Mouse (Mus musculus) inflammation-experienced regulatory T-cells, adult 6 months (primary cell): ENCODE measurements around the gene Ptrh2. TPM values are rescaled to one million over a fixed set of nuclear protein-coding genes. Genes with fewer than 3 reads are reported as not detected.
"Not testable (repeated sequence)": the region's sequence is repeated elsewhere in the genome, so short reads cannot be mapped to it uniquely, and the experiment has no call there.

Experiments used
- ATAC-seq: one replicate; pipeline ENCODE4 v1.8.0; 2017
- polyA plus RNA-seq, 3 experiments: library from polyadenylated mRNA; unstranded; fragments of 100-300 nt; shearing (Covaris generic); gene quantifications; one replicate each; pipeline ENCODE4 v1.2.1; 2017

The Ptrh2 gene
- polyA plus RNA-seq, 3 experiments from 2014 or later: 9.4 to 10.7 (median 10.0) TPM

DNA sequence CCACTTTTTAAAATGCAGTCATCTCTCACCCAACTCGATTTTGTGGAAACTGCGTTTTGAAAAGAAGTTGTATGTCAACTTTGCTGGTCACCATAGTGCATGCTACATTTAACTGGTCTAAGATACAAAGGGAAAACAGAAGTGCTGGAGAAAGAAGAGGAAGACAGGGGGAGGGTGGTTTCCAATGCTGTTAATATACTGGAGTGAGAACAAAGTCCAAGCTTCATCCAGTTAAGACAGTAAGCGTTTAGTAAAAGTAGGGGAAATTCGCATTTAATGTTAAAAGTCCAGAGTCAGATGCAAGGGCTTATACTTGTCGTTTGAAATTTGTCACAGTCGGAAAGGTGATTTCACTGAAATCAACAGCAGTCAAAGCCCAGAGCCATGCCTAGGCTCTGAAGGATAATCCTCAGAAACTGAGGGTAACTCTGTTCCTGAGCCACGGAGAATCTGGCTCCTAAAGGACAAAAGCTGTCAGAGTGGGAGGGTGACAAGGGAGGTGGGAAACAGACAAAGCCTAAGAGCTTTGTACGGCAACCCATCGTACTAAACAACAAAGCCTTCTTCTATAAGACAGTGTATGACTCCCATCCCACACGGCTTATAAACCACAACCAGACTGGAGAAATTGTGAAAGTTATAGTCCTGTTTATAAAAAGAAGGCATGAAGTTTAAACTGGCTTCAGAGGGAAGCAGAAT lies 50.6 kb downstream of the Ptrh2 start:
- no peak for ATAC-seq

DNA sequence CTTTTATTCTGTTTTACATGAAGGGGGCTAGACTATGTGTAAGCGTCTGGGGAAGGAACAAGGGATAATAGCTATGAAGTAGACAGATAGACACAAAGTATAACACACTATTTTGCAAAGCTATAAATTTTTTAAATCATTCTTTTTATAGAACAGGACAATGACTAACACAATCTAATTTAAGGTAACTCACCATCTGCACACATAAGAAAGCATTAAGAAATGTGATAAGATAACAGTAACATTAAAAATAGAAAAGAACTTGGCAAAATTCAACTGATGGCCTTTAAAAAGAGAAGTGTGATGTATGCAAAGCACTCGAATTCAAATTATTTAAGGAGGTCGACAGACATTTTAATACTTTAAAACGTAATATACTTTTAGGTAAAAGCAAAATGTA lies 51.2 kb downstream of the Ptrh2 start:
- no peak for ATAC-seq

DNA sequence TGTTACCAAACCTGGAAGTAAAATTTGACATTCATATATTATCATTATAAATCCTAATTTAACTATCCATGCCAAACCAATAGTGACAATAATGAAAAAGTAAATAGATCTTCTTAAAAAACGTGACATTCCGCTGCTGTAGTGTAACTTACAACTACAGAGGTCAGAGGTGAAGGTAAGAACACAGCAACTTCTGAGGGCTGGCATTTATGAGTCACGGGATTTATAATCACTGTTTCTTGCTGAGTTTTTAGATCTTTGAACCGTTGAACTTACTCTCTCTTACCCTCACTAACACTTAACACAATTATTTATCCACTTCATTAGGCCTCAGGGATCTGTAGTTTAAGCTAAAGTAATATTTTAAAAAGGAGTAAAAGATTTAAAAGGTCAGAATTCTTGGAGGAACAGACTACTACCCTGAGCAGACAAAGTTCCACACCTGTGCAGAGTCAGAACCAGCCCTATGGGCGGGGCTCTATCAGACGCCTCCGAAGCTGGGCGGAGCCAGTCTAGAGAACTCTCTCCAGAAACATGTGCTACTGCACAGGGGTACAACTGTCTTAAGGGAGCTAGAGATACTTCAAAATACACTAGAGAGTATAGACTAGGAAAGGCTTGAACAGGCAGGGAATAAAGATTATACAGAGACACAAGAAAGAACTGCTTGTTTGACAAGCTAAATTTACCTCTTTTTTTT lies 53.7 kb downstream of the Ptrh2 start:
- no peak for ATAC-seq

- ATAC-seq: not testable (repeated sequence)
Observed at GRCm38 (mm10) chr11:86738308-86738707, 54.5 kb downstream of the Ptrh2 start.

GRCm38 (mm10) chr11:86738956-86739355 lies 55.2 kb downstream of the Ptrh2 start:
- ATAC-seq: no peak

DNA sequence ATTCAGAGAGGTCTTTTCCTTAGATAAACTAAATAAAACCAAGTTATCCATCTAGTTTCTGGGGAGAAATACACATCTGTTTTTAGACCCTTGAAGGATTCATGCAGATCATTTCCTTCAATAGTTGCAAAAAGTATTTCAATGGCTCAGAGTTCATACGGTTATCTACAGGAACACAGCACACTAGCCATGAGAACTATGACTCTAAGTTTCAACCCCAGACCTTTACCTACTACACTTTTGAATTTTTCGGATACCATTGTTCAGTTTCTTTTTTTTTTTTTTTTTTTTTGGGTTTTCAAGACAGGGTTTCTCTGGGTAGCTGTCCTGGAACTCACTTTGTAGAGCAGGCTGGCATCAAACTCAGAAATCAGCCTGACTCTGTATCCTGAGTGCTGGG lies 55.7 kb downstream of the Ptrh2 start:
- no peak for ATAC-seq

DNA sequence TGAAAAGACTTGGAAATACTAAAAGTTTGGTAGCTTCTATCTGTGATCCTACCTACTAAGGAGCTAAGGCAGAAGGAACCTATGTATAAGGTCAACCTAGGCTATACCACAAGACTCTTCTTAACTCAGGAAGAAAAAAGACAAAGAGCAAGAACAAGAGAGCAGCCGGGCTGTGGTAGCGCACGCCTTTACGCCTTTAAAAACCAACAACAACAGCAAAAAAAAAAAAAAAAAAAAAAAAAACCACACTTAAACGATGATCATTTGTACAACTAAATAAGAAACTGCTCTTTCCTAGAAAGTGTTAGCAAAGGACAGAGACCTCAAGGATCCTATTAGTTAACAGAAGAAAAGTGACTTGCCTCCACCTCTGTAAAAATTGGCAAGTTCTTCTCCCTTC lies 57.7 kb downstream of the Ptrh2 start:
- ATAC-seq: no peak

Other genes starting within 250 kb of the Ptrh2 start
- gene Rnft1, start 199.3 kb upstream of the Ptrh2 start, polyA plus RNA-seq: 10 to 100 TPM; 54.8 to 62.4 (median 55.9) TPM
- 10 to 100 TPM; 56.3 to 59.1 (median 57.3) TPM for gene Rps6kb1, start 139.2 kb upstream of the Ptrh2 start, polyA plus RNA-seq
- gene Tubd1, start 139.0 kb upstream of the Ptrh2 start, polyA plus RNA-seq: 1 to 10 TPM; 4.8 to 8.2 (median 5.6) TPM
- 100 to 1,000 TPM; 484 to 529 (median 503) TPM for gene Vmp1, start 149 bp upstream of the Ptrh2 start, polyA plus RNA-seq
- 100 to 1,000 TPM in 1 of 3 experiments, 10 to 100 TPM in 2; 73.6 to 108 (median 79.1) TPM for gene Cltc, start 73.6 kb downstream of the Ptrh2 start, polyA plus RNA-seq
- gene Dhx40, start 123.8 kb downstream of the Ptrh2 start, polyA plus RNA-seq: 10 to 100 TPM; 13.2 to 26.8 (median 14.3) TPM